Mouse (Mus musculus): ENCODE data around the gene Tmem184c. TPM values are rescaled to one million over a fixed set of nuclear protein-coding genes. Genes with fewer than 3 reads are reported as not detected.
A peak's percentile ranks its signal among the peaks of the same experiment; 100 is the strongest.

The Tmem184c gene
- polyA plus RNA-seq, 1 experiment from 2014 or later, result 12.4 TPM

DNA sequence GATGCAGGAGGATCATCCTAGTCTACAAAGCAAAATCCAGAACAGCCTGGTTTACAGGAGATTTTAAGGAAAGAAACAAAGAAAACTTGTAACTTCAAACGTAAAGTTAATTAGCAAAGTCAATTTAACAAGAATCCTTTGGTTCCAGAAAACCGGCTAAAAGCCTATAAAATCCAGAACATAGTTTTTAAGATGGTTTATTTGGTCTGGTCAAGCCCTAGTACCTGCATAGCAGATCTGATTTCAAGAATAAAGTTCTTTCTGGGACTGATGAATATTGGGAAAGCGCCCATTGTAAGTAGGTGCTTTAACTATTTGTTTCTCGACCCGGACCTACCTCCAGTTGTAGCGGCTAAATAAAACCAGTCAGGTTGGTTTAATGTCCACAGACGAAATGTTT lies 877 bp downstream of the Tmem184c start:
- Histone ChIP-seq H3K4me1 (replicated peaks; ENCODE audit: control insufficient read depth, insufficient read depth, low read length) (no peaks in the 10 kb centered on the region; the same call in 1 of the 2 replicates), H3K4me2 (replicated peaks; ENCODE audit: low read depth) (peak overlapping the region; percentile 88), H3K4me3 (ENCODE audit: low read depth, low read length) (peak overlapping the region; percentile 75), H3K27ac (ENCODE audit: low read depth, low read length) (no peak overlapping the region), H3K36me3 (ENCODE audit: control insufficient read depth, insufficient read depth) (peaks cover 7% of the 10 kb centered on the region; the same call in 1 of the 2 replicates), H3K9ac (ENCODE audit: low read depth, low read length) (peak overlapping the region; percentile 58; the same call in 1 of the 2 replicates), H3K27me3 (replicated peaks; ENCODE audit: control insufficient read depth, insufficient read depth, low read length) (no peaks in the 10 kb centered on the region), H3K9me3 (ENCODE audit: control insufficient read depth) (no peaks in the 10 kb centered on the region)
- 13% methylated on average over 7 of the region's 7 CpGs for WGBS
- no peak for TF ChIP-seq CTCF (IDR thresholded peaks at IDR 0.05; ENCODE audit: low read depth)
- ATAC-seq, result no peak

DNA sequence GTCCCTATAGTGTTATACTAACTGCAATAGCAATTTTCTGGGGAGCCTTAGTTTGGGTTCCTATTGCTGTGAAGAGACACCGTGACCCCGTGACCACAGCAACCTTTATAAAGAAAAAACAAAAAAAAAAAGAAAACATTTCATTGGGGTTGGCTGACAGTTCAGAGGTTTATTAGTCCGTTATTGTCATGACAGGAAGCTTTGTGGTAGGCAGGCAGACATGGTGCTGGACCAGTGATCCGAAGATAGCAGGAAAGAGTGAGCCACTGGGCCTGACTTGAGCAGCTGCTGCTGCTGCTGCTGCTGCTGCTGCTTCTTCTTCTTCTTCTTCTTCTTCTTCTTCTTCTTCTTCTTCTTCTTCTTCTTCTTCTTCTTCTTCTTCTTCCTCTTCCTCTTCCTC lies 26.3 kb downstream of the Tmem184c start:
- ATAC-seq, result no peak
- no peak overlapping the region for H3K4me3 ChIP-seq (ENCODE audit: low read depth, low read length)
- H3K9ac ChIP-seq (ENCODE audit: low read depth, low read length), result no peak overlapping the region
- H3K36me3 ChIP-seq (ENCODE audit: control insufficient read depth, insufficient read depth), result peaks cover 18% of the 10 kb centered on the region
- H3K27ac ChIP-seq (ENCODE audit: low read depth, low read length), result no peak overlapping the region
- no peak overlapping the region for H3K4me2 ChIP-seq (replicated peaks; ENCODE audit: low read depth)
- TF ChIP-seq CTCF (IDR thresholded peaks at IDR 0.05; ENCODE audit: low read depth), result no peak
- no peaks in the 10 kb centered on the region for H3K9me3 ChIP-seq (ENCODE audit: control insufficient read depth)
- no peaks in the 10 kb centered on the region for H3K27me3 ChIP-seq (replicated peaks; ENCODE audit: control insufficient read depth, insufficient read depth, low read length)
- WGBS, result 87% methylated on average over 4 of the region's 4 CpGs
- no peaks in the 10 kb centered on the region for H3K4me1 ChIP-seq (replicated peaks; ENCODE audit: control insufficient read depth, insufficient read depth, low read length)

DNA sequence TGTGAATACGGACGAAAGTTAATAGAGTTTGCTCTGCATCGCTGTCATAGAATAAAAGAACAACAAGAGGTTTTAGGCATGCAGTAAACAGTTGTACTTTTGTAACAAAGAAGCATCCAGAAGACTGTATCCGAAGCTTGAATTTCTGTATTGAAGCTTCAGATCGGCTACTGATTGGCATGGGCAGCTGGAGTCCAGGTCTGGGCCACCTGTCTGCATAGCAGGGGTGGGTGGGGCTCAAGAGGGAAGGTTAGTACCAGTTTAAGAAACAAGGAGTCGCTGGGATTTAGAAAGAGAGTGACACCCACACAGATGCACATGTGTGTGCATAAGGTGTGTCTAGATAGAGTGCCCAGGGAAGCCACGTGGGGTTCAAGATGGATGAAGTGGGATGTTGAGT lies 32.8 kb downstream of the Tmem184c start:
- no peaks in the 10 kb centered on the region for H3K4me1 ChIP-seq (replicated peaks; ENCODE audit: control insufficient read depth, insufficient read depth, low read length)
- no peak overlapping the region for H3K4me3 ChIP-seq (ENCODE audit: low read depth, low read length)
- no peak overlapping the region for H3K27ac ChIP-seq (ENCODE audit: low read depth, low read length)
- no peak overlapping the region for H3K9ac ChIP-seq (ENCODE audit: low read depth, low read length)
- no peak for ATAC-seq
- H3K4me2 ChIP-seq (replicated peaks; ENCODE audit: low read depth), result no peak overlapping the region
- no peaks in the 10 kb centered on the region for H3K27me3 ChIP-seq (replicated peaks; ENCODE audit: control insufficient read depth, insufficient read depth, low read length)
- H3K36me3 ChIP-seq (ENCODE audit: control insufficient read depth, insufficient read depth), result peaks cover 41% of the 10 kb centered on the region
- WGBS, result 89% methylated on average over 7 of the region's 7 CpGs
- TF ChIP-seq CTCF (IDR thresholded peaks at IDR 0.05; ENCODE audit: low read depth), result no peak
- H3K9me3 ChIP-seq (ENCODE audit: control insufficient read depth), result no peaks in the 10 kb centered on the region

DNA sequence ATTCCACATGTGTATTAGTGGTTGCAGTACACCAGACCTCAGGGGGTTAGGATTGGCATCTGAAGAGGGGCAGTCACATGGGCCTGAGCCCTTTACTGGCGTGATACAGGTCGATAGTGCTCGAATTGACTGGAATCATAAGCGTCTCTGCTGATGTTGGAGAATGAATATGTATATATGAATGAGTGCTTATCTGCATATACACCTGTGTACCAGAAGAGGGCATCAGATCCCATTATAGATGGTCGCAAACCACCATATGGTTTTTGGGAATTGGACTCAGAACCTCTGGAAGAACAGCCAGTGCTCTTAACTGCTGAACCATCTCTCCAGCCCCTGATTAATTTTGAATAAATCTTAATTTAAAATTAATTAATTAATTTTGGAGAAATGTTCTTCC lies 36.3 kb downstream of the Tmem184c start:
- WGBS, result 84% methylated on average over 5 of the region's 5 CpGs
- H3K4me1 ChIP-seq (replicated peaks; ENCODE audit: control insufficient read depth, insufficient read depth, low read length), result no peaks in the 10 kb centered on the region

DNA sequence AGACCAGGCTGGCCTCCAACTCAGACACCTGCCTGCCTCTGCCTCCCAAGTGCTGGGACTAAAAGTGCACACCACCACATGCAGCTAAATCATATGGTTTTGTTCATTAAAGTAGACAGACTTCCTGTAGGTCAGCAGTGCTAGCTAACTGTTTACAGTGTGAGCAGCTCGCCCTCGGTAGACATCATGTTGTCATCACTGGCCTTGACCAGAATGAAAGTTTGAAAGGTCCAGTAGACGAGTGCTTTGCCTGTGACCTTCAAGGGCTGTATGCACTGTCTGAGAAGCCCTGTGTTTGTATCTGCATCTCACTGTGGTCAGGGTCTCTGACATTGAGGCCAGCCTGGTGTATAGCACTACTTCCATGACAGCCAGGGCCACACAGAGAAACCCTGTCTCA lies 49.1 kb downstream of the Tmem184c start:
- Histone ChIP-seq H3K36me3 (ENCODE audit: control insufficient read depth, insufficient read depth) (peaks cover 62% of the 10 kb centered on the region), H3K27me3 (replicated peaks; ENCODE audit: control insufficient read depth, insufficient read depth, low read length) (no peaks in the 10 kb centered on the region), H3K27ac (ENCODE audit: low read depth, low read length) (no peak overlapping the region), H3K4me1 (replicated peaks; ENCODE audit: control insufficient read depth, insufficient read depth, low read length) (no peaks in the 10 kb centered on the region), H3K4me3 (ENCODE audit: low read depth, low read length) (no peak overlapping the region), H3K4me2 (replicated peaks; ENCODE audit: low read depth) (no peak overlapping the region), H3K9me3 (ENCODE audit: control insufficient read depth) (no peaks in the 10 kb centered on the region), H3K9ac (ENCODE audit: low read depth, low read length) (no peak overlapping the region)
- 83% methylated on average over 3 of the region's 3 CpGs for WGBS
- no peak for TF ChIP-seq CTCF (IDR thresholded peaks at IDR 0.05; ENCODE audit: low read depth)
- ATAC-seq, result no peak

More for the DNA sequence above, 36.3 kb downstream of the Tmem184c start:
- H3K36me3 ChIP-seq (ENCODE audit: control insufficient read depth, insufficient read depth), result peaks cover 40% of the 10 kb centered on the region
- no peaks in the 10 kb centered on the region for H3K9me3 ChIP-seq (ENCODE audit: control insufficient read depth)
- no peaks in the 10 kb centered on the region for H3K27me3 ChIP-seq (replicated peaks; ENCODE audit: control insufficient read depth, insufficient read depth, low read length)
- H3K9ac ChIP-seq (ENCODE audit: low read depth, low read length), result no peak overlapping the region
- TF ChIP-seq CTCF (IDR thresholded peaks at IDR 0.05; ENCODE audit: low read depth), result peak; percentile 60
- no peak for ATAC-seq
- H3K4me2 ChIP-seq (replicated peaks; ENCODE audit: low read depth), result no peak overlapping the region
- H3K27ac ChIP-seq (ENCODE audit: low read depth, low read length), result no peak overlapping the region
- no peak overlapping the region for H3K4me3 ChIP-seq (ENCODE audit: low read depth, low read length)

DNA sequence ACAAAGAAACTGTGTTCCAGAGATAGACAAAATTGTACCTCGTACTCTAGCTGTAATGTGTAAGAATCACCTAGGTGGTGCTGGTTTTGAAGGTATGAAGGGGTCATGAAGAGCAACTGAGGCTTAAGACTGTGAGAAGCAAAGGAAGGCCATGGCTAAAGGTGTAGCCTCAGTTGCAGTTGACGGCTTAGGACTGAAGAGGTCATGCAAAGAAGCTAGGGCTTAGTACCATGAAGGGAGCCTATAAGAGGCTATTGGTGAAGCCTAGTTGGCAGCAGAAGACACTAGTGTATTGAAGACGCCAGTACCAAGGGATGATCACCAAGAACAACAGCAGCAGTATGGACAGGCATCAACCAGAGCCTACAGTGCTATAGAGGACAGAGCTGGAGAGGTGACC lies 58.0 kb downstream of the Tmem184c start:
- Histone ChIP-seq H3K9me3 (ENCODE audit: control insufficient read depth) (no peaks in the 10 kb centered on the region), H3K4me3 (ENCODE audit: low read depth, low read length) (no peak overlapping the region), H3K36me3 (ENCODE audit: control insufficient read depth, insufficient read depth) (peaks cover 44% of the 10 kb centered on the region), H3K27me3 (replicated peaks; ENCODE audit: control insufficient read depth, insufficient read depth, low read length) (no peaks in the 10 kb centered on the region), H3K4me1 (replicated peaks; ENCODE audit: control insufficient read depth, insufficient read depth, low read length) (no peaks in the 10 kb centered on the region), H3K4me2 (replicated peaks; ENCODE audit: low read depth) (no peak overlapping the region), H3K9ac (ENCODE audit: low read depth, low read length) (no peak overlapping the region), H3K27ac (ENCODE audit: low read depth, low read length) (no peak overlapping the region)
- 99% methylated on average over 3 of the region's 3 CpGs for WGBS
- TF ChIP-seq CTCF (IDR thresholded peaks at IDR 0.05; ENCODE audit: low read depth), result no peak
- ATAC-seq, result no peak

All from intestine, postnatal 0 days (tissue).